Mouse (Mus musculus): Measurements from ENCODE around the gene Kif20b.

Kif20b gene

GRCm38 (mm10) chr19:34921652-34922602 lies at the start of gene Kif20b:
Kif20b (plus strand) TSS chr19:34922361.
- DNase-seq (ENCODE audit: extremely low read depth, low read depth), result peak; percentile 73

DNA sequence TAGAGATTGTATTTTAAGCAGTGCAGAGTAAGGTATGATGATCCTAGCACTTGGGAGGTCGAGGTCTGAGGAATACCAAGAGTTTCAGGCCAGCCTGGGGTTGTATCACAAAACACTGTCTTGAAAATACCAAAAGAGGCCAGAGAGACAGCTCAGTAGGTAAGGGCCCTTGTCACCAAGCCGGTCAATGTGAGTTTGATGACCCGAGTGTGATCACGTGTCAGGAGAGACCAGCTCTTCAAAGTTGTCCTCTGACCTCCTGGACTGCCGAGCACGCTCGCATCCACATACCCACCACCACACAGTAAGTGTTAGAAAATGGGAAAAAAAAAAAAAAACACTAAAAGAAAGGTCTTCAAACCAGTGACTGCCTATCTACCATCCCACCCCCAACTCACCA lies 45.5 kb upstream of the Kif20b start:
- DNase-seq (ENCODE audit: extremely low read depth, low read depth), result no peak

DNA sequence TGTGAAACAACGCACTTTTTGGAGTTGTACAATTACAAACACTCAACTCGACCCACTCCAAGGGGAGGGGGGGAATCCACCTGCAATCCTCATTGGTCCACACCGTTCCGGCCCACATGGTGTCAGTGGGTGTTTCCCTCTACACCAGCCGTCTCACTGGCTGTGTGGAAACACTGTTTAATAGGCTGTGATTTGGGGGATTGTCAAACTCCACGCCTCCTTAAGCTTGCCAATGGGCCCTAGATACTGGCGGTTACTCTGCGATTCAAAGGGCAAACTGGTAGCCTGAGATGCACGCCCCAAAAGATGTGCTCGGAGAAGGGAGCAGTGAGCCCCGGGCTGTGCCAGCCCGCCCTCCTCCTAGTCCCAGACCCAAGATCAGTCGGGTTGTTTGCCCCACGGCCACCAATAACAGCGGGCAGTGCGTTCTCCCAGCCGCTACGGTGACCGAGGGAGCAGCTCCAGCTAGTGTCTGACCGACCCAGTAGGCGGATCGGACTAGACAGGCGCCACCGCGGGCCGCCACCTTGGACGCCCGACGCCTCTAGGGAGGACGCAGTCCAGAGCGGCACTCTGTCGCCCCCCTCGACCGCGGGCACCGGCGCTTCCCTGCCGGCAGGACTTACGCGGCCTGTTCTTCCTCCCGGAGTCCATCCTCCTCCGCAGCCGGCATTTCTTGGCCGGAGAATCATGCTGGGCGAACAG lies 44.1 kb upstream of the Kif20b start:
- DNase-seq (ENCODE audit: extremely low read depth, low read depth), result peak; percentile 96

DNA sequence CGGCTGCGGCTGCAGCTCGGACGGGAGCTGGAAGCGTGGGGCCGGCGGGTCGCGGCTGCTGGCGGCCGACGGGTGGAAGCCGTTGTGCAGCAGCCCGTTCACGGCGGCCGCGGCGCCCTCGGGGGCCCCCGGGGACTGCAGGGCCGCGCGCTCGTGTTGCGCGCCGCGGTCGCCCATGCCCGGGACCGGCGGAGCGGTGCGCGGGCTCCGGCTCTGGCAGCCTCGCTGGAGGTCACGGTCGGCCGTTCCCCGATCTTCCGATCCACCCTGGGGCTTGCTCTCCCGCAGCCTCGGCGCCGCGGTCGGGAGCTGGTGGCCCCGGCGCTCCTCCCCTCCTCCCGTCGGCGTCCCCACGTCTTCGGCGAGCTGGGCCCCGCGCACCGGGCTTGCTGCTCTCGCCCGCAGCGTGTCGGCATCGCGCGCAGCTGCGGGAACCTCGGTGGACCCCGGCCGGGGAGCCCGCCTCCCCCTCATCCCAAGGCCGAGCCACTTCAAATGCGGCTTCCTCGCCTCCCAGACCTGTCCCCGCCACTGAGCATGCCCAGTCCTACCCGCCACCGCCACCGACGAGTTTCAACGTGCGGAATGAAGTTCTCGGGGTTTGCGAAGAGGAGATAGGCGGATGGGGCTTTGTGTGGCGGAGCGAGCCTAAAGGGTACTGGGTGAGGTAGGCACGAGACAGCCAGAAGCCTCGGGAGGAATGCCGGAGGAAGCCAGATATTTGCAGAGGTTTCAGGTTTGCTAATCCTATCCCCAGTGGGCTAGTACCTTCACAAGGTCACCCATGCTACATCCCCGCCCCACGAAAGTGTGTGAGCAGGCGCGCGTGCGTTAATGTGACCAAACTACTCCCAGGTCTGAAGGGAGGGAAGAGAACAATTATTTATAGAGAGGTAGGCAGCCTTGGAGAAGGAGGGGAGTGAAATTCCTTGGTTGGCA lies 43.3 kb upstream of the Kif20b start, which contains the start of gene Pank1:
Gene Pank1 (minus strand): TSS at position 853 of the 939 bp plus-strand sequence.
- peak; percentile 59 for DNase-seq (ENCODE audit: extremely low read depth, low read depth)

- DNase-seq (ENCODE audit: extremely low read depth, low read depth), result no peak
Observed at GRCm38 (mm10) chr19:34879624-34880023, 42.5 kb upstream of the Kif20b start.

GRCm38 (mm10) chr19:34881160-34881559 lies 41.0 kb upstream of the Kif20b start:
- DNase-seq (ENCODE audit: extremely low read depth, low read depth), result no peak

DNA sequence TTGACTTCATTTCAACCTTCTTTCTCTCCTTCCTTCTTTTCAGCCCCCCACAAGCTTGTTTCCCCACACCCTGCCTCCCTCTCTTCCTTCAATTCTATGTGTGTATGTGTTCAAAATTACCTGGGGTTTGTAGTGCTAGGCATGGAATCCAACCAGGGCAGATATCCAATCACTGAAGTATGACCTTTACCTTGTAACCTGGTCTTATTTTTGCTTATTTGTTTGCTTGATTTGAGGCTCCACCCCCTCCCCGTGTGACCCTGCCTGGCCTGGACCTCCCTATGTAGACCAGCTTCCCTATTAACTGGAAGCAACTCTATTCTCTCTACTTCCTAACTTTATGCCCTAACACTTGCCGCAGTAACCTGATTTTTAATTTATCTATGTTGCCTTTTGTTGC lies 39.7 kb upstream of the Kif20b start:
- DNase-seq (ENCODE audit: extremely low read depth, low read depth), result no peak

GRCm38 (mm10) chr19:34883526-34884224 lies 38.5 kb upstream of the Kif20b start:
- peak; percentile 65 for DNase-seq (ENCODE audit: extremely low read depth, low read depth)

GRCm38 (mm10) chr19:34886324-34886723 lies 35.8 kb upstream of the Kif20b start:
- DNase-seq (ENCODE audit: extremely low read depth, low read depth), result no peak

GRCm38 (mm10) chr19:34890981-34891380 lies 31.2 kb upstream of the Kif20b start:
- no peak for DNase-seq (ENCODE audit: extremely low read depth, low read depth)

- DNase-seq (ENCODE audit: extremely low read depth, low read depth), result no peak
Observed at GRCm38 (mm10) chr19:34891590-34891989, 30.6 kb upstream of the Kif20b start.

GRCm38 (mm10) chr19:34895082-34895481 lies 27.1 kb upstream of the Kif20b start:
- peak; percentile 39 for DNase-seq (ENCODE audit: extremely low read depth, low read depth)

- no peak for DNase-seq (ENCODE audit: extremely low read depth, low read depth)
Observed at GRCm38 (mm10) chr19:34897082-34897965, 24.8 kb upstream of the Kif20b start.

GRCm38 (mm10) chr19:34898941-34899340 lies 23.2 kb upstream of the Kif20b start:
- DNase-seq (ENCODE audit: extremely low read depth, low read depth), result no peak

DNA sequence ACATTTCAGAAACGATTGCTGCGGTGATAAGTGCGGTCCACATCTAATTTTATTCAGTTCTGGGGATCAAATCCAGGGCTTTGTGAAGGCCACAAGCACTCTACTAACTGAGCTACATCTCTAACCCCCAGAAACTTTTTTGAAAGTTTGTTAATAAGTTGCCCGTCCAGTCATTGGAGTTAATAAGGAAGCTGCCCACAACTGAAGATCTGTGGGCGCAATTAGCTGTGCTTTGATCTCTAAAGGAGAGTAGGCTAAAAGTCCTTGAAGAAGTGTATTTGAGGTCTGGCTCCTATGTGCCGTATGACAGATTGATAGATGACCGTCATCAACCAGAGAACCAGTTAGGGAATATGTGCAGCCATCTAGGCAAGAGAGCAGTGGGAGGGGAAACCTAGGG lies 20.9 kb upstream of the Kif20b start:
- DNase-seq (ENCODE audit: extremely low read depth, low read depth), result no peak

DNA sequence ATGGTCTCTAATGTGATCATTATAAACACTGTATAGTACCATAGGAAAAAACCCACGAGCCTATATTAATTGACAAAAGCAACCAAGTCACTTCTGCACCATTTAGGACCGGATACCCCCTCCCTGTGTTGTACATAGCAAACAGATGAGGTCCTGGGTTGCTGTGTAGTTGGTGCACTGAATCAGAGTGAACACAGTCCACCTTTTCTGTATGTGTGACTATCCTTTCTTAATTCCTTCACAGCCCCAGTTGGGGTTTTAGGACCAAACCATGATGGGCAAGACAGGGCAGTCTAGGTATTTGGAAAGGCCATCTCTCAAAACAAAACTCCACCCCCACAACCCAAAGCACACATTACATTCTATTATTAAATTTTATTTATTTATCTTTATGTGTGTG lies 20.4 kb upstream of the Kif20b start:
- no peak for DNase-seq (ENCODE audit: extremely low read depth, low read depth)

DNA sequence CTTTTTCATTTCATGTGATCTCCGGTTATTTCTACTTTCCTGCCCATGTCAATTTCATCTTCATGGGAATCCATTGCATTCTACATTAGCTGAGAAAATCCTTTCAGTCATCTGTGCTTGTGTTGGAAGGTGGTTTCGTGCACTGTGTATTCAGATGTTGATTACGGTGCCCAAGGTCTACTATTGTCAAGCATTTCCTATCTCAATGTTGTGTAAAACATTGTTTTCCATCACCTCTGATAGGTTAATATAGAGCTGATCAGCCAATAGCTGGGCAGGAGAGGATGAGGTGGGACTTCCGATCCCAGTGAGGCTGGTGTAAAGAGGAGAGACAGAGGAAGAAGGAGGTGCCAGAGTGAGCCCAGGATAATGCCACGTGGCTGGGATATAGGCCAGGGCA lies 18.1 kb upstream of the Kif20b start:
- no peak for DNase-seq (ENCODE audit: extremely low read depth, low read depth)

DNA sequence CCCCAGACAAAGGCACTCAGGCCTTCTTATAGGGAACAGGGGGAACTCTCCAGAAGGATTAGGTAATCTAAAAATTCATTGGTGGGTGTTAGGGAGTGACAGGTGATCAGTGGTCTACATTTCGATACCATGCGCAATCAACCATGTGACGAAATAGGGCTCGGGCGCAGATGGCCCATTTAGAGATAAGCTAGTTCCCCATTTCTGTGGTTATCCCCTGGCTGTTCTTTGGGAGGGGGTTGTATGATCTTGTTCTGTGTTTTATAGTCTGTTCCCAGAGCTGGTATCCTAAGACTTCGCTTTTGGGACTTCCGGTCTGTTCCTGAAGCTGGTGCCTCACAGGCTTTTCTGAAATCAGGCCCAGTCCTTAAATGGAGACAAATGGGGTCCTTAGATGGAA lies 16.7 kb upstream of the Kif20b start:
- DNase-seq (ENCODE audit: extremely low read depth, low read depth), result peak; percentile 87

GRCm38 (mm10) chr19:34906772-34907171 lies 15.4 kb upstream of the Kif20b start:
- no peak for DNase-seq (ENCODE audit: extremely low read depth, low read depth)

- no peak for DNase-seq (ENCODE audit: extremely low read depth, low read depth)
Observed at GRCm38 (mm10) chr19:34912366-34912765, 9.8 kb upstream of the Kif20b start.

All from MEL-GATA-1-ER (cell line).